Mouse (Mus musculus): ENCODE data around the gene Eif5b.
"Not testable (repeated sequence)": the region's sequence is repeated elsewhere in the genome, so short reads cannot be mapped to it uniquely, and the experiment has no call there.

Gene Eif5b

GRCm38 (mm10) chr1:38003046-38003445 is 5.2 kb downstream of the Eif5b start:
- no peak for DNase-seq (ENCODE audit: low read depth, low spot score)

- no peak for DNase-seq (ENCODE audit: low read depth, low spot score)
These were observed 8.9 kb downstream of the Eif5b start for GRCm38 (mm10) chr1:38006741-38007140.

GRCm38 (mm10) chr1:38011647-38012046 is 13.8 kb downstream of the Eif5b start:
- peak; percentile 21 for DNase-seq (ENCODE audit: low read depth, low spot score)

GRCm38 (mm10) chr1:38012104-38012503 is 14.3 kb downstream of the Eif5b start:
- no peak for DNase-seq (ENCODE audit: low read depth, low spot score)

GRCm38 (mm10) chr1:38012509-38012908 is 14.7 kb downstream of the Eif5b start:
- no peak for DNase-seq (ENCODE audit: low read depth, low spot score)

GRCm38 (mm10) chr1:38014551-38015203 is 16.9 kb downstream of the Eif5b start:
- DNase-seq (ENCODE audit: low read depth, low spot score), result no peak

GRCm38 (mm10) chr1:38027301-38027700 is 29.5 kb downstream of the Eif5b start:
- DNase-seq (ENCODE audit: low read depth, low spot score), result no peak

- DNase-seq (ENCODE audit: low read depth, low spot score), result no peak
These were observed 33.6 kb downstream of the Eif5b start for GRCm38 (mm10) chr1:38031391-38031790.

GRCm38 (mm10) chr1:38035521-38035920 is 37.7 kb downstream of the Eif5b start:
- DNase-seq (ENCODE audit: low read depth, low spot score), result no peak

GRCm38 (mm10) chr1:38037375-38037774 is 39.6 kb downstream of the Eif5b start:
- DNase-seq (ENCODE audit: low read depth, low spot score), result no peak

GRCm38 (mm10) chr1:38038898-38039297 is 41.1 kb downstream of the Eif5b start:
- DNase-seq (ENCODE audit: low read depth, low spot score), result no peak

- DNase-seq (ENCODE audit: low read depth, low spot score), result no peak
These were observed 50.3 kb downstream of the Eif5b start for GRCm38 (mm10) chr1:38048121-38048520.

GRCm38 (mm10) chr1:38049562-38049961 is 51.8 kb downstream of the Eif5b start:
- no peak for DNase-seq (ENCODE audit: low read depth, low spot score)

GRCm38 (mm10) chr1:38055176-38055575 is 57.4 kb downstream of the Eif5b start:
- no peak for DNase-seq (ENCODE audit: low read depth, low spot score)

GRCm38 (mm10) chr1:38058417-38058816 is 60.6 kb downstream of the Eif5b start:
- peak; percentile 92 for DNase-seq (ENCODE audit: low read depth, low spot score)

- DNase-seq (ENCODE audit: low read depth, low spot score), result not testable (repeated sequence)
These were observed 64.3 kb downstream of the Eif5b start for GRCm38 (mm10) chr1:38062156-38062555.

GRCm38 (mm10) chr1:38067276-38067675 is 69.5 kb downstream of the Eif5b start:
- no peak for DNase-seq (ENCODE audit: low read depth, low spot score)

GRCm38 (mm10) chr1:38071326-38071725 is 73.5 kb downstream of the Eif5b start:
- DNase-seq (ENCODE audit: low read depth, low spot score), result peak; percentile 12

GRCm38 (mm10) chr1:38081316-38081715 is 83.5 kb downstream of the Eif5b start:
- DNase-seq (ENCODE audit: low read depth, low spot score), result no peak

- no peak for DNase-seq (ENCODE audit: low read depth, low spot score)
These were observed 105.4 kb downstream of the Eif5b start for GRCm38 (mm10) chr1:38103214-38103613.

- DNase-seq (ENCODE audit: low read depth, low spot score), result peak; percentile 9
These were observed 106.0 kb downstream of the Eif5b start for GRCm38 (mm10) chr1:38103813-38104212.

Data from ZHBTc4 (cell line).